Mouse (Mus musculus) liver, postnatal 0 days (tissue): ENCODE data around the gene Mab21l3.

Source experiments
- CTCF ChIP-seq: sonication (generic); IDR thresholded peaks from 2 replicates; pipeline ENCODE4 v1.5.1; 2016; ENCODE audit warnings: antibody characterized with exemption, low read depth
- EP300 ChIP-seq: IDR thresholded peaks from 2 replicates; pipeline ENCODE4 v1.6.1; 2016; ENCODE audit warnings: antibody characterized with exemption, low read depth, mild to moderate bottlenecking

- TF ChIP-seq CTCF (no peak), EP300 (no peak)
Measured at GRCm38 (mm10) chr3:101780874-101781483, 67.8 kb downstream of the Mab21l3 start.
